Mouse (Mus musculus): Measurements from ENCODE around the gene Ncmap. TPM values are rescaled to one million over a fixed set of nuclear protein-coding genes. Genes with fewer than 3 reads are reported as not detected.
A peak's percentile ranks its signal among the peaks of the same experiment; 100 is the strongest.

Gene Ncmap
- polyA plus RNA-seq, 1 experiment from 2014 or later, result 0.14 TPM

DNA sequence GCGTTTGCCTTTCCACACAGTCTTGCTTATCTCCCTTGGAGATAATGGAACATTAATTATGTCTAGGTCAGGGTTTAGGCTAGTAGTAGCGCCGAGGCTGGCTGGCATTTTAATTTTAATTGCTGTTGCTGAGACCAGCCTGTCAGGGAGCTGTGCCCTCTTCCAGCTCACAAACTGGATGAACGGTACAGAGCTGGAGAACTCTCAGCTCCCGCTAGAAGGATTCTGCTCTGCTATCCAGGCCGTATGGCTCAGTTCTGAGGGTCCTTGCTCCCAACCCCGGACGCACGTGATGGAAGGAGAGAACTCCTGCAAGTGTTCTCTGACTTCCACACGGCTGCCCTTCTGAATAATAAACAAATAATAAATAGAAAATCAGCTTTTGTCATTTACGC lies 36.4 kb upstream of the Ncmap start:
- no peaks in the 10 kb centered on the region for H3K36me3 ChIP-seq (replicated peaks; ENCODE audit: insufficient read depth, low read length)
- ATAC-seq (no peak), DNase-seq (no peak)
- peak overlapping the region; percentile 62 for H3K9ac ChIP-seq (replicated peaks)
- H3K27ac ChIP-seq (ENCODE audit: low read depth), result peak overlapping the region; percentile 76
- peaks cover 13% of the 10 kb centered on the region for H3K4me1 ChIP-seq (ENCODE audit: insufficient read depth)
- H3K9me3 ChIP-seq (ENCODE audit: low read length), result no peaks in the 10 kb centered on the region
- H3K4me3 ChIP-seq (ENCODE audit: low read depth, low read length), result peak overlapping the region; percentile 66
- TF ChIP-seq CTCF (IDR thresholded peaks at IDR 0.05; ENCODE audit: low read depth), result no peak
- no peak for TF ChIP-seq EP300 (IDR thresholded peaks at IDR 0.05; ENCODE audit: low read depth)
- no peaks in the 10 kb centered on the region for H3K27me3 ChIP-seq (ENCODE audit: insufficient read depth, low read length)
- H3K4me2 ChIP-seq (ENCODE audit: low read depth, low read length), result peak overlapping the region; percentile 93
- WGBS (ENCODE audit: insufficient replicate concordance), result 31% methylated on average over 11 of the region's 11 CpGs

DNA sequence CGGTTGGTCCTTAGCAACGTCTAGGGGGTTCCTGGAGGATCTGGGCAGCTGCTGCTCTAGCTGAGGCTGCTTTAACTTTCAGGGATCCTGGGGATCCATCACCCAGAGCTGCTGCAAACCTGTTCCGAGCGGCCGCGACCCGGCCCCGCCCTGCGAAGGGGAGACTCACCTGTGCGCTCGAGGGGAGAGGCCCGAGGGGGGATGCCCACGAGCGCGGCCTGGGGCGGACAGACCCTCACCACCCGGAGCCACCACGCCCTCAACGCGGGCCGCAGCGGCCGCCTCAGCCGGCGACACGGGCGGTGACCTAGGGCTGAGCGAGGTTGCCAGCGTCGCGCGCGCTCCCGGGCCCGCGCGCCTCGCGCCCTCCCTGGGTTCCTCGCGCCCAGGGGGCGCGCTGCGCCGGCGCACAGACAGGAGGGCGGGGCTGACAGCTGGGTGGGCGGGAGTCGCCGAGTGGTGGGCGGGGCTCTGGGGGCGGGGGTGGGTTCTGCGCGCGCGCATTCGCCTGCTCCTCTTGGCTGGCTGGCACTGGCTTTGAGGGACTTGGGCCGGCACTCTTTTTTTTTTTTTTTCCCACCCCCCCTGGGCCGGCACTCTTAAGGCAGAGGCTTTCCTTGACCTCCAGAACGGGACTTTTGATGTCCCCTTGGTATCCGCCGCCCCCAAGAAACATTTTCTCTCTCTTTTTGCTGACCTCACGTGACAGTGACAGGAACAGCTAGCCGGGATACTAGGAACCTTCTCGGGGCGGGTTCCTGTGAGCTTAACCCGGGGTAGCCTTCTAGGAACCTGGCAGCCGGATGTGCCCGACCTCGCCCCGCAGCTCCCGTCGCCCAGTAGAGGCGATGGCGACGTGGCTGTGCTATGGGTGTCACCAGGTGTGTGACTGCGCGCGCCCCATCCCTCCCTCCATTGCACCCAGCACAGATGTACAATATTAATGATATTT lies 35.7 kb upstream of the Ncmap start, which contains the start of gene Rcan3:
Gene Rcan3 (minus strand): TSS at position 411 of the 952 bp plus-strand sequence.
- peak within 1 kb of the TSS; percentile 76 for H3K27ac ChIP-seq (ENCODE audit: low read depth)
- under 1% methylated on average over 51 of the region's 79 CpGs for WGBS (ENCODE audit: insufficient replicate concordance)

DNA sequence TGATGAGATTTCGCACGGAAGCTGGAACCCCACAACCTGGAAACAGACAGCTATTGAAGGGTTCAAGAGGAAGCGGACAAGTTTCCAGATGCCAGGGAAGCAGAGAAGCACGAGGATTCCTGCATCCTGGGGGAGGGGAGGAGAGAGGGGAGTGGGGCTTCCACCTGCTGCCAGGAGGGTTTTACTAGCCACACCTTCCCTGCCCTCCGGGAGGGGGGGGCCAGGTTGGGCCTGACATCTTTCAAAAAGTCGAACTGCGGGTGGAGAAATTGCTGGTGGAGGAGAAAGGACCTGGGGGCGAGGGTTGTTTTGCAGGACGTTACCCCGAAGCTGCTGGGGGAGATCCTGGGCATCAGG lies 35.0 kb upstream of the Ncmap start:
- Histone ChIP-seq H3K36me3 (replicated peaks; ENCODE audit: insufficient read depth, low read length) (no peaks in the 10 kb centered on the region), H3K9me3 (ENCODE audit: low read length) (no peaks in the 10 kb centered on the region), H3K4me2 (ENCODE audit: low read depth, low read length) (peak overlapping the region; percentile 93), H3K9ac (replicated peaks) (peak overlapping the region; percentile 79), H3K4me1 (ENCODE audit: insufficient read depth) (peaks cover 9% of the 10 kb centered on the region), H3K27me3 (ENCODE audit: insufficient read depth, low read length) (no peaks in the 10 kb centered on the region), H3K27ac (ENCODE audit: low read depth) (no peak overlapping the region), H3K4me3 (ENCODE audit: low read depth, low read length) (peak overlapping the region; percentile 66)
- ATAC-seq (no peak), DNase-seq (peak; percentile 26)
- 19% methylated on average over 10 of the region's 10 CpGs for WGBS (ENCODE audit: insufficient replicate concordance)
- TF ChIP-seq EP300 (IDR thresholded peaks at IDR 0.05; ENCODE audit: low read depth), result no peak
- no peak for TF ChIP-seq CTCF (IDR thresholded peaks at IDR 0.05; ENCODE audit: low read depth)

More for the DNA sequence above, 35.7 kb upstream of the Ncmap start, which contains the start of gene Rcan3:
- Histone ChIP-seq H3K9ac (replicated peaks) (peak within 1 kb of the TSS; percentile 79), H3K27me3 (ENCODE audit: insufficient read depth, low read length) (no peaks in the 10 kb centered on the region), H3K4me2 (ENCODE audit: low read depth, low read length) (peak within 1 kb of the TSS; percentile 93), H3K4me3 (ENCODE audit: low read depth, low read length) (peak within 1 kb of the TSS; percentile 66), H3K4me1 (ENCODE audit: insufficient read depth) (peaks cover 9% of the 10 kb centered on the region), H3K9me3 (ENCODE audit: low read length) (no peaks in the 10 kb centered on the region), H3K36me3 (replicated peaks; ENCODE audit: insufficient read depth, low read length) (no peaks in the 10 kb centered on the region)
- peak; percentile 95 for DNase-seq
- peak; percentile 92 for ATAC-seq
- peak; percentile 44 for TF ChIP-seq CTCF (IDR thresholded peaks at IDR 0.05; ENCODE audit: low read depth)
- TF ChIP-seq EP300 (IDR thresholded peaks at IDR 0.05; ENCODE audit: low read depth), result no peak

DNA sequence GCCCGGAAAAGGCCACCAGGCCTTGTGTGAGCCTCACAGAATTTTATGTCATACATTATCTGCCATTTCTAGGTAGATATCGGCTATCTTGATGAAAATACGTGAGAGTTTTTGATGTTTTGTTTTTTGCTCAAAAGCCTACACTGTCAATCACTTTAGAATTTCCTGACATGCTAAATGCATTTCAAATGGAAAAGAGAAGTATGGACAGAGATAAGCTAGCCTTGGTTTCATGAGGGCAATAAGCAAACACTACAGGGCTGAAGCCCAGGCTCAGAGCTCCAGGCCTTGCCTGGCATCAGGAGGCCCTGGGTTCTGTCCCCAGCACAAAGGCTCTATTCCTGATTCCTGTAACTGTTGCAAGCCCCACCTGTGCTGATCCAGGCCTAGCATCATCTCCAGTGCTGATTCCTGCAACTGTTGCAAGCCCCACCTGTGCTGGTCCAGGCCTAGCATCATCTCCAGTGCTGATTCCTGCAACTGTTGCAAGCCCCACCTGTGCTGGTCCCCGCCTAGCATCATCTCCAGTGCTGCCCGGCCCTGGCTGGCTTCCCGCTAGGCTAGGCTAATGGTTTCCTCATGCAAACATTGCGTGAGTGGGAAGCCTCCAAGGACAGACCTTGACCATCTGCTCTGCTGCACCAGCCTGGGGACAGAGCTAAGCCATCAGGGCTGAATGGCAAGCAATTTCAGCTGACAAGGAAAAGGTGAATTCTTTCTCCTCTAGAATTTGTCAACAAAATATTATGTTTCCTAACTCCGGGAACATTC lies 32.1 kb upstream of the Ncmap start:
- DNase-seq (peak; percentile 34), ATAC-seq (no peak)
- Histone ChIP-seq H3K9me3 (ENCODE audit: low read length) (no peaks in the 10 kb centered on the region), H3K27ac (ENCODE audit: low read depth) (no peak overlapping the region), H3K36me3 (replicated peaks; ENCODE audit: insufficient read depth, low read length) (no peaks in the 10 kb centered on the region), H3K4me3 (ENCODE audit: low read depth, low read length) (no peak overlapping the region), H3K27me3 (ENCODE audit: insufficient read depth, low read length) (no peaks in the 10 kb centered on the region), H3K4me1 (ENCODE audit: insufficient read depth) (peaks cover 5% of the 10 kb centered on the region), H3K9ac (replicated peaks) (no peak overlapping the region), H3K4me2 (ENCODE audit: low read depth, low read length) (no peak overlapping the region)
- TF ChIP-seq EP300 (IDR thresholded peaks at IDR 0.05; ENCODE audit: low read depth) (no peak), CTCF (IDR thresholded peaks at IDR 0.05; ENCODE audit: low read depth) (no peak)
- 62% methylated on average over 8 of the region's 8 CpGs for WGBS (ENCODE audit: insufficient replicate concordance)

DNA sequence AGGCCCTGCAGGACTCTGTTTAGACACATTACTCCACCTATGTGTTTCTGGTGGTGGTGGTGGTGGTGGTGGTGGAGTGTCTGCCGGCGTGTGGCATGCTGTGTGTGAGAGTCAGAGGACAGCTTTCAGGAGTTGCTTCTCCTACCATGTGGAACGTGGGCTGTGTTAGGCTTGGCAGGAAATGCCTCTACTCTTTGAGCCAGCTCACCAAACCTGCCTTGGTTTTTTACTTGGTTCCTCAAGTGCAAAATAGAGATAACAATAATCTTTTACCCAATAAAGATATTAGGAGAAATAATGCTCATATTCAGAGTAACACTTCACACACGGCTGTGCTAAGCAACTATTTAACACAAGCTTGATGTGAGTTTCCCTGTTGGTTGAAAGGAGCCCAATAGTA lies 31.4 kb upstream of the Ncmap start:
- no peak for DNase-seq
- 44% methylated on average over 4 of the region's 4 CpGs for WGBS (ENCODE audit: insufficient replicate concordance)

DNA sequence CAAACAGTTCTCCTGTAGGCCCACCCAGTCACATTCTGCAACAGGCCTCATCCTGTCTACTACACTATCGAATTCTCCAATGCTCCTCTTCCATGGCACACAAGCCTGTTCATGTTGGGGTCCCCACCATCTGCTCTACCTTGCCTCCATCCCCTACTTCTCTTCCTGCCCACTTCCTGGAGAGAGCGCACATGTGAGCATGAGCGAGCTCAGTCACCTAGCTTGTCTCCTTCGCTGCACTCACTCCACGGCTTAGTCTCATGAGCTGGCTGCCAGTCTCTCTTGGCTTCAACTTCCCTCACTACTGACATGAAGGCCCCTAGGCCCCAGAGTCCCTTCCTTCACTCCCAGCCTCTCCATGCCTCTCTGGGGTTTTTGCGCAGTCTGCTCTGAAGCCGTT lies 28.6 kb upstream of the Ncmap start:
- no peak for TF ChIP-seq CTCF (IDR thresholded peaks at IDR 0.05; ENCODE audit: low read depth)
- TF ChIP-seq EP300 (IDR thresholded peaks at IDR 0.05; ENCODE audit: low read depth), result no peak
- Histone ChIP-seq H3K4me3 (ENCODE audit: low read depth, low read length) (no peak overlapping the region), H3K36me3 (replicated peaks; ENCODE audit: insufficient read depth, low read length) (peaks cover 2% of the 10 kb centered on the region; the same call in 1 of the 2 replicates), H3K4me1 (ENCODE audit: insufficient read depth) (no peaks in the 10 kb centered on the region; the same call in 1 of the 2 replicates), H3K9me3 (ENCODE audit: low read length) (no peaks in the 10 kb centered on the region), H3K27me3 (ENCODE audit: insufficient read depth, low read length) (no peaks in the 10 kb centered on the region), H3K4me2 (ENCODE audit: low read depth, low read length) (no peak overlapping the region), H3K9ac (replicated peaks) (no peak overlapping the region), H3K27ac (ENCODE audit: low read depth) (no peak overlapping the region)
- 75% methylated on average over 7 of the region's 7 CpGs for WGBS (ENCODE audit: insufficient replicate concordance)
- no peak for DNase-seq
- no peak for ATAC-seq

More for the DNA sequence above, 31.4 kb upstream of the Ncmap start:
- Histone ChIP-seq H3K4me2 (ENCODE audit: low read depth, low read length) (no peak overlapping the region), H3K9me3 (ENCODE audit: low read length) (no peaks in the 10 kb centered on the region), H3K4me1 (ENCODE audit: insufficient read depth) (peaks cover 3% of the 10 kb centered on the region), H3K36me3 (replicated peaks; ENCODE audit: insufficient read depth, low read length) (no peaks in the 10 kb centered on the region), H3K4me3 (ENCODE audit: low read depth, low read length) (no peak overlapping the region), H3K27ac (ENCODE audit: low read depth) (no peak overlapping the region), H3K9ac (replicated peaks) (no peak overlapping the region), H3K27me3 (ENCODE audit: insufficient read depth, low read length) (no peaks in the 10 kb centered on the region)
- ATAC-seq, result no peak
- no peak for TF ChIP-seq CTCF (IDR thresholded peaks at IDR 0.05; ENCODE audit: low read depth)
- no peak for TF ChIP-seq EP300 (IDR thresholded peaks at IDR 0.05; ENCODE audit: low read depth)
